Mouse (Mus musculus) intestine, embryonic 16.5 days (tissue): ENCODE data around the gene Rab31. TPM values are rescaled to one million over a fixed set of nuclear protein-coding genes. Genes with fewer than 3 reads are reported as not detected.

ENCODE experiments used
- ATAC-seq: fragments of 200-750 bp; cut with Nextera tagmentation; 2 replicates; pipeline ENCODE4 v1.8.0; 2017; ENCODE audit warnings: moderate TSS enrichment, moderate library complexity
- H3K27ac ChIP-seq: fragments of 300-500 bp; sonication (generic); 2 replicates; pipeline ENCODE4 v1.5.1; 2014; ENCODE audit warnings: mild to moderate bottlenecking, low read length
- H3K27me3 ChIP-seq: fragments of 300-500 bp; sonication (generic); replicated peaks from 2 replicates; pipeline ENCODE4 v1.6.1; 2014; ENCODE audit warnings: low read length, control low read depth, mixed read lengths; ENCODE audit not compliant: control insufficient read depth, insufficient read depth
- H3K36me3 ChIP-seq: fragments of 300-500 bp; sonication (generic); 2 replicates; pipeline ENCODE4 v1.6.1; 2014; ENCODE audit warnings: low read length, control low read depth; ENCODE audit not compliant: control insufficient read depth, insufficient read depth
- H3K4me1 ChIP-seq: fragments of 300-500 bp; sonication (generic); 2 replicates; pipeline ENCODE4 v1.6.1; 2014; ENCODE audit warnings: low read length, control low read depth, mixed read lengths; ENCODE audit not compliant: control insufficient read depth, insufficient read depth
- H3K4me2 ChIP-seq: fragments of 300-500 bp; sonication (generic); 2 replicates; pipeline ENCODE4 v1.6.1; 2014; ENCODE audit warnings: low read depth, low read length, control low read depth
- H3K4me3 ChIP-seq: fragments of 300-500 bp; sonication (generic); 2 replicates; pipeline ENCODE4 v1.5.1; 2014; ENCODE audit warnings: mild to moderate bottlenecking, low read length
- H3K9ac ChIP-seq: fragments of 300-500 bp; sonication (generic); 2 replicates; pipeline ENCODE4 v1.6.1; 2014; ENCODE audit warnings: low read depth, low read length
- H3K9me3 ChIP-seq: fragments of 300-500 bp; sonication (generic); 2 replicates; pipeline ENCODE4 v1.6.1; 2016; ENCODE audit warnings: low read length, control low read depth; ENCODE audit not compliant: control insufficient read depth
- WGBS: fragments of 180-500 bp; shearing (Covaris S2); extraction: QIAGEN DNeasy Blood & Tissue Kit; methylation state at CpG from one replicate; pipeline ENCODE4 v1.1.7; 2014; 5-methylcytosine and 5-hydroxymethylcytosine counted together
- polyA plus RNA-seq: library from polyadenylated mRNA; unstranded; fragments of >200 nt; fragmentation: Nextera tagmentation; extraction: Ambion mirVana; gene quantifications from 2 replicates; pipeline ENCODE4 v1.2.1, GENCODE M21; 2015

Rab31 gene
- polyA plus RNA-seq, 1 experiment from 2014 or later = 26.8 TPM

DNA sequence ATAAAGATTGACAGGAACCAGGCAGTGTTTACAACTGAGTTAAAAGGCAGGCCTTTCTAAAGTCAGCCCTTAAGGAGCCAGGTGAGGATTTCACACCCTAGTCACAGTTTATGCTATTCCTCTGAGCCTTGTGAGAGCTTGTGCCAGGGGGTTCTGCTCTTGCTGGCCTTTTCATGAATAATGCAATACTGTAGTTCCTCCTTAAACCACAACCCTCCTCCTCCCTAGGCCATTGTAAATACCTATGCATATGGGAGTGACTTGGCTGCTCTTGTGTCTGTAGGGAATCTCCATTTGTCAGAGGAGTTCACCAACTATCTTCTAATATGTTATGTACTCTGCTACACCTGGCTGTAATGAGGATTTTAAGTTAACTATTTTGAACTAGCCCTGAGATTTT, 13.2 kb upstream of the Rab31 start:
- Histone ChIP-seq H3K9ac (no peak overlapping the region), H3K4me2 (no peak overlapping the region), H3K9me3 (no peaks in the 10 kb centered on the region), H3K36me3 (0 out of 2 replicates have a peak, but pooled peaks cover 3% of the 10 kb centered on the region), H3K27me3 (no peaks in the 10 kb centered on the region), H3K27ac (no peak overlapping the region), H3K4me1 (peaks cover 19% of the 10 kb centered on the region), H3K4me3 (no peak overlapping the region)
- ATAC-seq = no peak

DNA sequence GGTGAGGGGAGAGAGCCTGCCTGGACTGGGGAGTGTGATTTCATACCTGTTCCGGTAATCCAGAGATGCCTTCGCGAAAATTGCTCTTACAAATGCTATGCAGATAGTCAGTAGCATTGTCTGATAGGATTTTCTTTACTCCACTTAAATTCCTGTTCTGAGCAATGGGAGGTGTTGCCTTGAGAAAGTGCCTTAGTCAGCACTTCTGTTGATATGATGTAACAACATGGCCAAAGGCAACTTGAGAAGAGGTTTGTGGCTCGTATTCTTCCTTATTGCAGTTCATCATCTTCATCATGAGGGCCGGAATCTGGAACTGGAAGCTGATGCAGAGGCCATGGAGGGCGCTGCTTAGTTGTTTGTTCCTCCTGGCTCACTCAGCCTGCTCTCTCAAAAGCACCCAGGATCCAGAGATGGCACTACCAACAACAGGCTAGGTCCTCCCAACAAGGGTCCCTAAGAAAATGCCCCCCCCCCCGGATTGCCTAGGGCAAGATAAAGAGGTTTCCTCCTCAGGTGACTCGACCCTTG, 12.1 kb upstream of the Rab31 start:
- Histone ChIP-seq H3K4me2 (peak overlapping the region; percentile 52), H3K4me3 (peak overlapping the region; percentile 29), H3K9me3 (no peaks in the 10 kb centered on the region), H3K9ac (no peak overlapping the region), H3K4me1 (peaks cover 19% of the 10 kb centered on the region), H3K36me3 (0 out of 2 replicates have a peak, but pooled peaks cover 3% of the 10 kb centered on the region), H3K27ac (peak overlapping the region; percentile 69), H3K27me3 (no peaks in the 10 kb centered on the region)
- ATAC-seq = no peak
- 63% methylated on average over 8 of the region's 8 CpGs for WGBS

DNA sequence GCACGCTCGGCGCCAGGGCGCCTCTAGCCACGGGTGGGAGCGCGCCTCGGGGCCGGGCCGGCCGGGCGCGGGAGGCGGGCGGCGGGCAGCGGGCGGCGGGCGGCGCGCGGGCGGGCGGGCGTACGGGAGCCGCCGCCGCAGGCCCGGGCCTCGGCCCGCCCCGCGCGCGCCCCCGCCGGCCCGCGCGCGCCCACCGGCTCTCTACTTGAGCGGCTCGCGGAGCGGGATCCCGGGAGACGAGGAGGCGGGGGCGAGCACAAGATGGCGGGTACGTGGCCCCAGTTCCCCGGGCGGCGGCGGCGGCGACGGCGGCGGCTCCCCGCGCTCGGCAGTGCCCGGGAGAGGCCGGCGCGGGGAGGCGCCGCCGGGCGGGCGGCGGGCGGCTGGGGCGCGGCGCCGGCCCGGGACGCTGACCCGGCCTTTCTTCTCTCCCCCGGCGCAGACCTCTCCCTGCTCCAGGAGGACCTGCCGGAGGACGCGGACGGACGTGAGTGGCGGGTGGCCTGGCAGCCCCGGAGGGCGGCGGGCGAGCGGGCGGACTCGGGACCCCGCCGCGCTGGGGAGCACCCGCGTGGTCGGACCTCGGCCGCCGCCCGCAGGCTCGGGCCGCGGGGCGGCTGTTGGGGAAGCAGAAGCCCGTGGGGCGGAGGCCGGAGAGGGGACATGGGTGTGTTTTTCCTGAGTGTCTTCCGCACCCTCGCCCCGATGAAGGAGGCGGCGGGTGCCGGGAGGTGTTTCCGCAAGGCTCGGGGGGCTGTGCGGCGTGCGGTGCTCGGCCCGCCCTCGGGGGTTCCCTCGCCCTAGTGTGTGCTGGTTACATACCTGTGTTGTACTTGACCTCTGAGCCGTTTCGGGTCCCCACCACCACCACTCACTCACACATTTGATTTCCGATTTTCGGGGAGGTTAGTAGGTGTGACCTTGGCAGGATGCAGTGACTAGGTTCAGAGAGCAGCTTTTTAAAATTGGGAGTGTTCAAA, 10.9 kb upstream of the Rab31 start:
- no peaks in the 10 kb centered on the region for H3K27me3 ChIP-seq
- no peaks in the 10 kb centered on the region for H3K9me3 ChIP-seq
- peak overlapping the region; percentile 67 for H3K4me2 ChIP-seq
- WGBS = under 1% methylated on average over 40 of the region's 135 CpGs
- H3K9ac ChIP-seq = peak overlapping the region; percentile 100
- ATAC-seq = peak; percentile 69
- peak overlapping the region; percentile 94 for H3K4me3 ChIP-seq
- H3K36me3 ChIP-seq = 0 out of 2 replicates have a peak, but pooled peaks cover 3% of the 10 kb centered on the region
- H3K27ac ChIP-seq = peak overlapping the region; percentile 99
- peaks cover 13% of the 10 kb centered on the region for H3K4me1 ChIP-seq

DNA sequence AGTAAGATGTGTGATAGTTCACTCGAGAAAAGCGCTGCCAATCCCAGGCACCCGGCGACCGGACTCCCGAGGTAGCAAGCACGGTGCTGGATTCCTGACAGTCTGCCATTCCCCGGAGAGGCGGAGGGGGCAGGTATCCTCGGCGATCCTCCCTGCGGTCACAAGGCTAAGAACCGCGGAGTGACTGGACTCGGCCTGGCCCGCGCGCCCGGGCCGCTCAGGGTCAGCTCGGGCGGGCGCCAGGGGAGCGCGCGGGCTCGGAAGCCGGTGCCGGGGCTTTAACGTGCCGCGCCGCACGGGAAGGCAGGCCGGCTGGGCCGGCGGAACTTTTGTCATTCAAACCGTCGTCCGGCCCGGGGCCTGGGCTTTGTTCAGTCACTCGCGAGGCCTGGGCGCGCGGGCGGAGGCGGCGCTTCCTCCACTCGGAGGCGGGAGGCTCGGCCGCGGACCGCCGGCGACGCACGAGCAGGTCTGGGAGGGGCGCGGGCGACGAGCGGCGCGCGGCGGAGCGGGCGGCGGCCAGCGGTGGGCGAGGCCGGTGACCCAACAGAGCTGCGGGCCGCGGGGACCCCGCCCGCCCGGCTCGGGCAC, 10.1 kb upstream of the Rab31 start, which contains the start of gene Ppp4r1:
Gene Ppp4r1, plus strand, starts transcription at position 23 of the 591 bp plus-strand sequence.
- Histone ChIP-seq H3K9ac (peak within 1 kb of the TSS; percentile 100), H3K9me3 (no peaks in the 10 kb centered on the region), H3K36me3 (0 out of 2 replicates have a peak, but pooled peaks cover 3% of the 10 kb centered on the region), H3K4me3 (peak within 1 kb of the TSS; percentile 94), H3K4me1 (peaks cover 12% of the 10 kb centered on the region; the same call in 1 of the 2 replicates), H3K4me2 (peak within 1 kb of the TSS; percentile 67), H3K27me3 (no peaks in the 10 kb centered on the region), H3K27ac (peak within 1 kb of the TSS; percentile 99)
- WGBS = under 1% methylated on average over 78 of the region's 81 CpGs
- ATAC-seq = peak; percentile 88

DNA sequence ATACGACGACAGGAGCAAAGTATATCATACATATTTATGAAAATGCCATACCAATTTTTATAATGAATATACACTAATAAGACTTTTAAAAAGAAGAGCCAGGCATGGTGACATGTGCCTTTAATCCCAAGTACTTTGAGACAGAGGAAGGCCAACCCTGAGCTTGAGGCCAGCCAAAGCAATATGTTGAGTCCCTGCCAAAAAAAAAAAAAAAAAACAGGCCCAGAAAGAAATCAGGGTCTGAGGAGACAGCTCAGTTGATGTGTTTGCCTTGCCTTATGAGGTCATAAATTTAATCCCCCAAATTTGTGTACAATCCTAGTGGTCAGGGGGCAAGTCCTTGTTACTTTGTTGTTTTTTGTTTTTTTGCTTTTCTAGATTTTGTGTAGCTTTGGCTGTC, 8.4 kb upstream of the Rab31 start:
- WGBS = 96% methylated on average over 2 of the region's 2 CpGs
- H3K9ac ChIP-seq = no peak overlapping the region
- no peaks in the 10 kb centered on the region for H3K9me3 ChIP-seq
- H3K27ac ChIP-seq = no peak overlapping the region
- no peak overlapping the region for H3K4me2 ChIP-seq
- no peak for ATAC-seq
- peaks cover 12% of the 10 kb centered on the region; the same call in 1 of the 2 replicates for H3K4me1 ChIP-seq
- H3K27me3 ChIP-seq = no peaks in the 10 kb centered on the region
- 0 out of 2 replicates have a peak, but pooled peaks cover 3% of the 10 kb centered on the region for H3K36me3 ChIP-seq
- H3K4me3 ChIP-seq = no peak overlapping the region

DNA sequence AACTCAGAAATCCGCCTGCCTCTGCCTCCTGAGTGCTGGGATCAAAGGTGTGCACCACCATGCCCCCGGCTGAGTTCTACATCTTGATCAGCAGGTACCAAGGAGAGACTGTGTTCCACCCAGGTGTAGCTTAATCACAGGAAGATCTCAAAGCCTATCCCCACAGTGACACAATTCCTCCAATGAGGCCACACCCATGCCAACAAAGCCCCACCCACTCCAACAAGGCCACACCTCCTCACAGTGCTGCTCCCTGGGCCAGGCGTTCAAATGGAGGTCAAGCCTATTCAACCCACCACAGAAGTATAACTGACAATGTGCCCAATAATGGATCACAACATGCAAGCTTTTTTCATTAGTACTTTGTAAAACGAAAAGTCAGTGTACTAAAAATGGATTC, 4.9 kb upstream of the Rab31 start:
- peaks cover 14% of the 10 kb centered on the region; the same call in 1 of the 2 replicates for H3K4me1 ChIP-seq
- H3K27ac ChIP-seq = no peak overlapping the region
- H3K27me3 ChIP-seq = no peaks in the 10 kb centered on the region
- no peak for ATAC-seq
- H3K9me3 ChIP-seq = no peaks in the 10 kb centered on the region
- no peak overlapping the region for H3K9ac ChIP-seq
- WGBS = 76% methylated on average over 4 of the region's 4 CpGs
- H3K36me3 ChIP-seq = no peaks in the 10 kb centered on the region
- H3K4me3 ChIP-seq = no peak overlapping the region
- no peak overlapping the region for H3K4me2 ChIP-seq

DNA sequence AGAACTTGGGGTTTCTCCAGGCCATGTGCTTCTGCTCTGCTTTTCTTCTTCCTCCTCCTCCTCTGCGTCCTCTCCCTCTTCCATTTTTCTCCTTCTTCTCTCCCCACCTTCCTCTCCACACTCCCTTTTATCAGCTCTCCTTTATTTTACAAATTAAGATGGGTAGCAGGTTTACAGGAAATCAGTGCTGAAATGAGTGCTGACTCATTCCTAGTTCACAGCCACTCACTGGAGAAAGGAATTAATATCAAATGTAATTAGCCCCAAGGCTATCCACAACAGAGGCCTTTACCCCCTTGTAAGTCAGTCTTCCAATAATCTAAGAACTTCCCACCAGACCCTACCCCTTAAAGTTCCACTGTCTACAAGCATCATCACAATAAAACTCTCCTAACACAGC, 3.7 kb upstream of the Rab31 start:
- 72% methylated on average over 1 of the region's 1 CpGs for WGBS

DNA sequence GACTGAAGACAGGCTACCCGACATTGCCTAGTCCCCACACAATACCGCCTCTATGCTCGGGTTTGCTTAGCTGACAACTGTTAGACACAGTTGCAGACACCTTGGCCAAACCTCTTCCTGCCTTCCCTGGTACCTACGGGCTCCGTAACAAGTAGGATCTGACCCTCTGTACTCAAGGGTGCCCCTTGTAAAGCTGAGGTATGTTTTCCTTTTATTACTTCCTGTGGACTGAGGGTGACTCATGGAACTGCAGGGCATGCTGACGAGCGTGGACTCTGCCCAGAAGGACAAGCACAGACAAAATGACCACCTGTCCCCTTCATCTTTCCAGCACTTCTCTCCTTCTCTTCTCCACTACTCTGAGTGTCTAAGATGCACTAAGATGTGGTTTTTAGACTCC, 1.9 kb upstream of the Rab31 start:
- H3K4me1 ChIP-seq = peaks cover 21% of the 10 kb centered on the region; the same call in 1 of the 2 replicates
- WGBS = 37% methylated on average over 7 of the region's 7 CpGs
- H3K36me3 ChIP-seq = no peaks in the 10 kb centered on the region
- no peaks in the 10 kb centered on the region for H3K27me3 ChIP-seq
- ATAC-seq = peak; percentile 81
- peak overlapping the region; percentile 70 for H3K27ac ChIP-seq
- no peak overlapping the region for H3K9ac ChIP-seq
- H3K4me2 ChIP-seq = no peak overlapping the region
- H3K9me3 ChIP-seq = no peaks in the 10 kb centered on the region
- H3K4me3 ChIP-seq = no peak overlapping the region

More for the DNA sequence above, 3.7 kb upstream of the Rab31 start:
- Histone ChIP-seq H3K27me3 (no peaks in the 10 kb centered on the region), H3K4me2 (no peak overlapping the region), H3K4me3 (no peak overlapping the region), H3K4me1 (peaks cover 16% of the 10 kb centered on the region; the same call in 1 of the 2 replicates), H3K36me3 (no peaks in the 10 kb centered on the region), H3K27ac (no peak overlapping the region), H3K9ac (no peak overlapping the region), H3K9me3 (no peaks in the 10 kb centered on the region)
- ATAC-seq = no peak

DNA sequence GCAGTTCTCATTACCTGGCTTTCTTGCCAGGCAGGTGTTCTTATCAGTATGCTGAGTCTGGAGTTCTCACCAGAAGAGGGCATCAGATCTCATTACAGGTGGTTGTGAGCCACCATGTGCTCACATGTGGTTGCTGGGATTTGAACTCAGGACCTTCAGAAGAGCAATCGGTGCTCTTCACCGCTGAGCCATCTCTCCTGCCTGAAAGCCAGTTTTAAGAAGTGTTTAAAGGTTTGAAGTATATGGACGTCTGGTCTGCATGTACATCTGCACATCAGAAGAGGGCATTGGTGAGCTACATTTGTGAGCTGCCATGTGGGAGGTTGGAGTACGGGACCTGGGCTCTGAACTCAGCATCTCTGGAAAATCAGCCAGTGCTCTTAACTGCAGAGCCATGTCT, 1.1 kb upstream of the Rab31 start:
- WGBS = 62% methylated on average over 4 of the region's 4 CpGs

More for the DNA sequence above, 1.1 kb upstream of the Rab31 start:
- Histone ChIP-seq H3K27ac (peak overlapping the region; percentile 70), H3K9ac (no peak overlapping the region), H3K4me3 (no peak overlapping the region), H3K9me3 (no peaks in the 10 kb centered on the region), H3K27me3 (no peaks in the 10 kb centered on the region), H3K36me3 (no peaks in the 10 kb centered on the region), H3K4me2 (no peak overlapping the region), H3K4me1 (peaks cover 21% of the 10 kb centered on the region; the same call in 1 of the 2 replicates)
- peak; percentile 6; the same call in 1 of the 2 replicates for ATAC-seq
